Mouse (Mus musculus) monocyte, adult 5-6 weeks (primary cell): ENCODE results near the gene Cfap43. TPM values are rescaled to one million over a fixed set of nuclear protein-coding genes. Genes with fewer than 3 reads are reported as not detected.

Experiments used
- ATAC-seq: fragments of 153-309, 156-312 bp; replicated peaks from 2 replicates; pipeline ENCODE4 v1.8.0; 2017; ENCODE audit warnings: mild to moderate bottlenecking; ENCODE audit not compliant: low TSS enrichment, insufficient number of reproducible peaks, severe bottlenecking, poor library complexity, low FRiP score
- total RNA-seq: library from RNA; stranded (forward); fragments of 200-1000, 200-491, 200-594 nt; gene quantifications from 3 replicates; pipeline ENCODE4 v1.2.3, GENCODE M21; 2017

Gene Cfap43
- total RNA-seq, 1 experiment from 2014 or later: 0.19 TPM

DNA sequence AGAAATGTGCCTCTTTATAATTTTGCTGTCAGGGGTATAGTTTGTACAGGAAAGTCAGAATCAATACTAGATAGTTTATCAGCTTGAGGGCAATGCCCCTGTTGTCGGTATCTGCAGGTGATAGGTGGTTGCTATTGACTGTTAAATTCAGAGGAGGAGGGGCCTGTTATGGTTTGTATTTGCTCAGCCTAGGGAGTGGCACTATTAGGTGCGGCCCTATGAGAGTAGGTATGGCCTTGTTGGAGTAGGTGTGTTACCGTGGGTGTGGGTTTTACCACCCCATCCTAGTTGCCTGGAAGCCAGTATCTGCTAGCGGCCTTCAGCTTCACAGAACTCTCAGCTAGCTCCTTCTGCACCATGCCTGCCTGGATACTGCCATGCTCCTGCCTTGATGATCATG, 165.2 kb downstream of the Cfap43 start:
- no peak for ATAC-seq

DNA sequence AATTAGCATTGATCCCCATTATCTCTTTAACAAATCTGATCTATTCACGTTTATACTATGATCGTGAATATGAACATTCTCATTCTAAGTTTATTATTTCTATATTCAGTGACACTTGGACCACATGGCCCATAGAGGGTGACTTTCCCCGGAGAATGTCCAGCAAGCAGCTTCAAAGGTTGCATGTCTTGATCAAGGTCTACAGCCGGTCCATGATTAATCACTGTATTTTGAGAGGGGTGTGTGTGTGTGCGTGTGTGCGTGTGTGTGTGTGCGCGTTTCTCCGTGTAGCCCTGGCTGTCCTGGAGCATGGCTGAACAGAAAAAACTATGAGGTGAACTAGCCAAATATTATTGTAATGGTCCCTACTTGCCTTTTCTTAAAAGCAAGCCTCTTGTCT, 166.6 kb downstream of the Cfap43 start:
- ATAC-seq: no peak

DNA sequence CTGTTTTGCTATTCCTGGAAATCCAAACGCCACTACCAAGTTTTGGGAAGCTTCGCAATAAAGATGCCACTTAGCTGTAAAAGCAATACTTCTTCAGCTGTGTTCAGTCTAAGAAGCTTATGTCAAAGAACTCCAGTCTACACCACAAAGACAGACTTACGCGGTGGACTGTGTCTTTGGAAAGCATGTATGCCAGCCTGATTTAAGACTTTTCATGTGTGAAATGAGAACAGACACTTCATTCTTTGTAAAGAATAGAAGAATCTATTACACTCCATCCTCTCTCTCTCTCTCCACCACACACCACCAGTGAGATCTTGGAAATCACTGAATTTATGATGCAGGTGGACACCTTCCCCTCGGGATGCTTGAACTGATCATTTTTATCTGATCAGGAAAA, 168.7 kb downstream of the Cfap43 start:
- ATAC-seq: no peak

DNA sequence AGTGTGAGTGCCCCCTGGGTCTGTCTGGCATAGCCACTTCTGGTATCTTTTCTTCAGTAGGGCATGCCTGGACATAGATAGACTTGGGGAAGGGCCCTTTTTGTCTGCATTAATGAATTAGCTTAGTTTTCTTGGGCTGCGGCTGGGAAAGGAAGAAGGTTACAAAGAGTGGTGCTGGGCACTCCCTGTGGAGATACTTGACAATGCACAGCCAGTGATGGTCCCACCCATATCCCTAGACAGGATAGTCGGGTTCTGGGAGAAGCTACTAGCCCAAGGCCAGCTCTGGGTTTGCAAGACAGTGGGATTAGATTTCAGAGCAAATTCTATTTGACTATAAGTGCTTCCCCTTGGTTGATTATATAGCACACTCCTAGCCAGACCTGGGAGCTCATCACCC, 170.1 kb downstream of the Cfap43 start:
- no peak for ATAC-seq

DNA sequence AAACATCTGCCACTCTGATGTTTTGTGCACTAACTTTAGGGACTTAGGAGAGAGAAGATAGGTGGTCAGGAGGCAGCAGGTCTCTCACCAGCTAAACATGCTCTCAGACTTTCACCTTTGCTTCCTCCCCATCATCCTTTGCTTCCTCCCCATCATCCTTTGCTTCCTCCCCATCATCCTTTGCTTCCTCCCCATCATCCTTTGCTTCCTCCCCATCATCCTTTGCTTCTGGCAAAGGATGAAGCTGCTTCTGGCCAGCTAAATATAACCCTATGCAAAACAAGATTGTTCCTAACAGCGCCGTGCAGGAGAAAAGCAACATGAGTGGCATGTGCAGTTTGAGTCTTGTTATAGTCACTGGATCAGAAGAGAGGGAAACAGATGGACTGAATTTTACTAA, 172.0 kb downstream of the Cfap43 start:
- no peak for ATAC-seq

DNA sequence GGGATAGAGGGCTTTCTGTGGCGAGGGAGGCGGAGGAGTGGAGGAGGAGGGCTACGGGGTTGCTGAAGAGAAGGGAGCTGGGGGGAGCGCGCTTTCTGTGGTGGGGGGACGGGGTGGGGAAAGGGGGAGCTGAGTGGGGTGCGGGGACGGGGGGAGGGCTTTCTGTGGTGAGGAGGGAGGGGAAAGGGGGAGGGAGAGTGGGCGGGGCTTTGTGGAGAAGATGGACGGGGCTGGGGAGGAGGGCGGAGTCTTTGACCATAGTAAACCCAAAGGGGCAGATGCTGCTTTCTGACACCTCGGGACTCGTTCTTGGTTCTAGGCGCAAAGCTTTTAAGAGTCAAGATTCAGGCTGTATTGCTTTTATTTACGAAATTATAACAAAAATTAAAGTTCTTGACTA, 187.2 kb downstream of the Cfap43 start:
- ATAC-seq: peak; percentile 18; the same call in 1 of the 2 replicates

DNA sequence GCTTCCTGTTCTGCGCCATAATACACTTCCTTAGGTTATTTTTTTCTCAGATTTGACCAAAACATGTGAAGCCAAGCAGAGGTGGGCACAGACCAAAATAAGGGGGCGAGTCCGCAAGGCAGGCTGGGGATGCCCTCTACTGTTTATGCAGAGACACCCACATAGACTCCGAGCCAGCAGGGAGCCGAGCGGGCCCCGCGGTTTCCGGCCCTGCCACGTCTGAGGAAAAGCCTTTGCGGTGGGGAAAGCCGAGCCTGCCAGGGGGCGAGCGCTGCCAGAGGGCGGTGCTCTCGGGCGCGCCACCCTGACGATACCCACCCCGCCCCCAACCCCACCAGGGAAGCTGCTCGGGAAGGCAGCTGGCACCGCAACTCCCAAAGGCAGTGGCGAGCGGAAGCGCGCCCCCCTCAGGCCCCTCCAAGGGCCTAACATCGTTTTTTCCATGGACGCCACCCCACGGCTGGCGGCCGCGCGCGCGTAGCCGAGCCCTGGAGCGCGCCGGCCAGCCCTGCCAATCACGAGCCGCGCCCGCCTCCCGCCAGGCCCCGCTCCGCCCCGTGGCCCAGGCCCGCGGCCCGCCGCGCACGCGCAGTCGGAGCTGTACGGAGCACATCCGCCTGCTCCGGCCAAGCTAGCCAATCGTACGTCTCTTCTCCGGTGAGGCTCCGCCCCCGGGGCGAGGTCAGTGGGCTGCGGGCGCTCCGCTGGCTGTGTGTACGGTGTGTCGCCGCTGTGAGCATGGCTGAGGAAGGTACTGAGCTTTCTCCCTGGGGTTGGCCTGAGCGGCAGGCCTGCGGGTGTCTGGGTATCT, 187.8 kb downstream of the Cfap43 start, which contains the start of gene Sfr1:
TSS of gene Sfr1 (plus strand) at position 612 of the 811 bp plus-strand sequence.
- ATAC-seq: peak; percentile 89

DNA sequence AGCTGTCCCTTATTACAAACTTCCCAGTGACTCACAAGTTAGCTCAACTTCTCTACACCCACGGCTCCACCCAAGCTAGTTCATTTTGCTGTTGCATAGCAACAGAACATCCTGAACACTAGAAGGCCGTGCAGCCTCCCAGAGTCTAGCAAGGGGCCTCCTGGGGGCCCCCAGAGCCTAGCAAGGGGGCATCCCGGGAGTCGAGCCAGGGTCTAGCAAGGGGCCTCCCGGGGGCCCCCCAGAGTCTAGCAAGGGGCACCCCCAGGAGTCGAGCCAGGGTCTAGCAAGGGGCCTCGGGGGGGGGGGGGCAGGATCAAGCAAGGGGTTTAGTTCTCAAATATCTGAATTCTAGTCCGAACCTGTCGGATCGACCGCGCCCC, 188.4 kb downstream of the Cfap43 start:
- peak; percentile 61 for ATAC-seq

DNA sequence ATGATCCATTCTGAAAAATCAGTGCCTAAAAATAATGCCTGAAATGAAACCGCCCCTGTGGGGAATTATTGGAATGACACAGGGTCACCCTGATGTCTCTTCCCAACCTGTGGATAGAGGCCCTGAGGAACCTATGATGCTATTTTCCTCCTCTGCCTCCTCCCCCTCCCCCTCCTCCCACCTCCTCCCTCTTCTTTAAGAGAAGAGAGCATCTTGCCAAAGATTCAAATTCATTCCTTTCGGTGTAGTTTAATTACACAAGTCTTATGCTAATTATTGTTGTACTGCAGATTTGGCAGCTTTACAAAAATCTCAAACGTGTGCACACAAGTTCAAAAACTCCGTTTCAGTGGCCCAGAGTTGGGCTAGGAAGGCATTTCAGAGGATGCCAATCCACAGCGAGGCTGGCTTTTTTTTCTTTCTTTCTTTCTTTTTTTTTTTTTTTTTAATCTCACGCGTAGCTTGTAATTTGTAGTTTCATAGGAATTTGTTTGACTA, 193.4 kb downstream of the Cfap43 start:
- no peak for ATAC-seq

DNA sequence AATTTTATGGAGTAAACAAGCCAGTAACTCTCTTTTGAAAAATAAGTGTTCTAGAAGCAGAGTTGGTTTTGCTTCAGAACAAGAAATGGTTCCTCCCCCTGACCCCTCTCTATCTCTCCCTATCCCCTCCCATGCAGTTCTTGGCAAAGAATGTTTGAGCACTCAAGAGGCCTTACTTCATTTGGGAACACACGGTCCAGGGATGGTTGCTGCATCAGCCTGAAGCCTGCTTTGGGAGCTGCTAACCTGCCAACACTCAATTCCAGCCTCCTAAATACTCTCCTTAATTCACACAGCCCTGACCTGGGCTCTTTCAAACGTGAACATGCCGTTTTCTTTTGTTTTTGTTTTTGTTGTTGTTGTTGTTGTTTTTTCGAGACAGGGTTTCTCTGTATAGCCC, 194.2 kb downstream of the Cfap43 start:
- ATAC-seq: no peak

DNA sequence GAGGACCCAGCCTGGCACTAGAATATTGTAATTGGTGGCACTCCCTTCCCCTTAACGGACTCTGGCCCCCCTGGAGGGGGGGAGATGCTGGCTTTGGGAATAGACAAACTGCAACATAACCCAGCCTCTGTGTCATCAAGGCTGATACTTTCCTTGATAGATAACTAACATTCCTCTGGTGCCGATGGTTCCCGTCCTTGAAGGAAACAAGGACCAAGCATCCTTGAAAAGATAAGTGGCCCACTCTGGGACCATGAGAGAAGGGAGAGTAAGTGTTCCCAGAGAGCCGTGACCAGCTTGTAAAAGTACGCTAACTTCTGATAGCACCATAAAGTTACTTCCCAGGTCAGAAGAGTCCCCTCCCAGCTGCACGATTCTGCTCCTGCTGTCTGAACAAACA, 196.6 kb downstream of the Cfap43 start:
- no peak for ATAC-seq

DNA sequence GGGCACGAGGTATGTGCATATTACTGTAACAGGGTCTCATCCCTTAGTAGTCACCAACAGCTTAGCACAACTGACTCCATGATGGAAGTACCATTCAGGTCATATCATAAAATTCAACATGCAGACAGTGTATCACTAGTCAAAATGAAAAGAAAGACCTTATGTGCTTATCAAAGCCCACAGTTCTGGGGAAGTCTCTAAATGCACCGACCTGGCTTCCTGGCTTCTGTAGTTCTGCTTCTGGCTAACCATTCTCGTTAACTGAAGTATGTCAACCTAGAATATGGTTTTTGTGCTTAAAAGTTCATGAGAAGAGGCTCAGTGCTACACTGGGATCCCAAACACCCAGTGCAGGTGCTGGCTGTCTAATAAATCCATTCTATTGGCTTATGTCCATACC, 199.9 kb downstream of the Cfap43 start:
- ATAC-seq: no peak

DNA sequence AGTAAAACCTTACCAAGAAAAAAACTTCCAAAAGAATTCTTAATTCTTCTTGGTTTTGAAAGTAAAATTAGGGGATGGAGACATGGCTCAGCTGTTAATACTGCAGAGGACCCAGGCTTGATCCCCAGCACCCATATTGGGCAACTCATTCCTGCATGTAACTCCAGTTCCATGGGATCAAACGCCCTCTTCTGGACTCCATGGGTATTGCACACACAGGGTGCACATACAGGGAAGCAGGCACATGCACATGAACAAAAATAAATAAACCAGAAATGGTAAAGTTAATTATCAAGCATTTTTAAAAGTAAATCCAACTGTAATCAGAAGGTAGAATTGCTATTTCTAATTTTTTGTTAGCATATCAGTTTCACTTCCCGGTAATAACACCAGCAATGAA, 202.9 kb downstream of the Cfap43 start:
- no peak for ATAC-seq

DNA sequence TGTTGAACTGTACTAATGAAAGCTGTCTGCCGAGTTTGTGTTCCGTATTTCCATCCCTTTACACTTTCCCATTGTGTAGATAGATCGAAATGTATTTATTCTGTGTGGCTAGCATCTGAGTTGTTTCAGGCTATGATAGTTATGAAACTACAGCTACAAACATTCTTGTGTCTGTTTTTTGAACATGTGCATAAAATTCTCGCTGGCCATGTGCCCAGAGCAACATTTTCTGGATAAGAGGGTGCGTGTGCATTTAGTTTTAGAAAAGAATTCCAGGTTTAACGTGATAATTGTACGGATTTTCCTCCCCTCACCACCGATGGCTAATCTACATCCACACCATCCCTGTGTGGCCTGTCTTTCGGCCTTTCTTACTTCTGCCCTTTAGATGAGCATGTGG, 205.6 kb downstream of the Cfap43 start:
- no peak for ATAC-seq

DNA sequence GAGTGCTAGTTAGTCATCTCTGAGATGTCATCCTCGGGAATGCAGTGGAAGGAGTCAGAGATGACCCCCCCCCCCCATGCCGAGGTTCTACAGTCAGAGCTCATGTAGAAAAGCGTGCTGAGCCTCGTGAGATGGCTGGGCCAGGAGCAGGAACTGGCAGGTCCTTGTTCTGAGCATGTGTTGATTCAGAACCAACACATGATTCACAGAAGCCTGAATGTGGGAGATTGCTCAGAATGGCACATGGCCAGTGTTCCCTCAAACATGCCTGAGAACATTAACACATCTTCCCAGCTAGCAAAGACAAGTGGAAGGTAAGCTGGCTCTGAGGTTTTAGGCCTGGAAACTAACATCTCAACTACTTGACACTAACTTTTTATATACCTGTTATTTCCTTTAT, 208.7 kb downstream of the Cfap43 start:
- no peak for ATAC-seq

DNA sequence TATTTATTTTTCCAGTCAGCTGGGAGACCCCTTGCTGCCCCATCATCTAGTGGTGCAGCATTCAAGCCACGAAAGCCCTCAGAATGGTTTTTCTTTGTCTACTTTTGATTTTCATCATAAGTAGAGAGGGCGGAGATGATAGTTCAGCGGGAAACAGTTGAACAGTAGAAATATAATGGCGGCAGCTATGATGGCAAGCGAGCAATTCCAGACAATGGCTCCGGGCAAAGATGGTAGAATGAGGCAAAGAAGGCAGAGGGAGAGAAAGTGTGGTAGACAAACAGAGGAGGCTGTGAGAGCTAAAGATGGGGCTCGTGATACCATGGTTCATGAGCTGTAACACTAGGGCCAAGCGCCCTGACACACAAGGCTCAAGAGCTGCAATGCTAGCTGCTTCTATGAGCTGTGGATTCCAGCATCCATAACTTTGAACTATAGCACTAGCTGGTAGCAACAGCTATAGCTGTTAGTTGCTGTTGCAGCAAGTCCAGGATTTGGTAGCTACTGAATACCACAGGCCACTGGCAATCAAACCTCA, 213.2 kb downstream of the Cfap43 start:
- ATAC-seq: no peak

DNA sequence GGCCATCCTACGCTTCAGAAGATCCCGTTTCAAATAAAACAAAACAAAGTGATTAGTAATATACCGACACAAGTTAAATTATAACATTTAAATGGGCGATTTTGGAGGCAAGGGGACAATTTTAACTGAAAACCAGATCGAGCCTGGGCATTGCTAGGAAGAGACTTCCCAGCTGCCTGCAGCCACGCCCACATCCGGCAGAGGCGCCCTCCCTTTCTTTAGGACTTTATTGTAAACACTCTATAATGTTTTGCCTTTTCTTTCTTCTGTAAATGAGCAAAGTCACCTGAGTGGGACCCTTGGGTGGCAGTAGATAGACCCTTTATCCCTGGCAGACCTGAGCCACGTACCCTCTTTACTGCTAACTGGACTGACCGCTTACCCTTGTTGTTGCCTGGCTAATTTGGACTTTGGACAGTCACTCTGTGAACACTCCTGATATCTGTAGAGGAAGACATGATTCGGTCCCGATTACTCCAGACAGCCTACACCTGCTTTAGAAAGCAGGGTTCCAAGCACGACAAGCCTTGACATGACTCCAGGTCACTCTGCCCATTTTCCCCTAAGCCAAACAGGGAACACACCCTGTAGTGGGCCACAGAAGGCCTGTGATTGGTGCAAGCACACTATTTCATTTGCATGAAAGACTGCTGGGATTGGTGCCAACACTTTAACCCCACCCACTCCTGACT, 213.9 kb downstream of the Cfap43 start:
- no peak for ATAC-seq

DNA sequence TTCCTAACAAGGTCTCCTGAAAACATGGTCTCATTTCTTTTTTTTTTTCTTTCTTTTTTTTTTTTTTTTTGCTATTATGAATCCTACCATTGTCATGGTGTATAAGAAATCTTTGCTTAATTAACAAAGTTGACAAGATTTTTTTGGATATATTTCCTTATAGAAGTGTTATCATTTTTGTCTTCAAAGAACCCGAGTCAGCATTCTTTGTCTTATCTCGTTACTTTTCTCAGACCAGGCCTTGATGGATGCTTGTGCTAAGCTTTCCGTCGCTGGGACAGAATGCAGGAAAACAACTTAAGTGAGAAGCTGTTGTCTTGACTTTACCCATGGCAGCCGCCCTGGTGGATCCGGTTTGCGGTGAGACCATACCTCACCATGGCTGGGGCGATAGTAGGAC, 218.6 kb downstream of the Cfap43 start:
- no peak for ATAC-seq

DNA sequence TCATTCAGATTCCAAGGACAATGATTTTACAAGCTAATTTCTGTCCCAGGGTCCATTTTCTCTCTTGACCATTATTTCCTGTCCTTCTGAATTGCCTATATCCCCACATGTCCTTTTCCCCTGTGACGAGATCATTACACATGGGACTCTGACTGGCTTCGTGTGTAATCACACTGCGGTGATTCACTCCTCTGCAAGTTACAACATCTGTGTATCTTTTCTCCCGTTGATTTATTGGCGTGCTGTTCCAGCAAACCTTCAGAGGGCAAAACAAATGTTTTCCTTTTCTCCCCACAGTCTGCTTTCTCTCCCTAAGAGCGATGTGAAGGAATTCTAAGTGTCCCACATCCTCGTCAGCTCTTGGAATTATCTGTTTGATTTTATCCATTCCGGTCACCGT, 219.3 kb downstream of the Cfap43 start:
- ATAC-seq: no peak

DNA sequence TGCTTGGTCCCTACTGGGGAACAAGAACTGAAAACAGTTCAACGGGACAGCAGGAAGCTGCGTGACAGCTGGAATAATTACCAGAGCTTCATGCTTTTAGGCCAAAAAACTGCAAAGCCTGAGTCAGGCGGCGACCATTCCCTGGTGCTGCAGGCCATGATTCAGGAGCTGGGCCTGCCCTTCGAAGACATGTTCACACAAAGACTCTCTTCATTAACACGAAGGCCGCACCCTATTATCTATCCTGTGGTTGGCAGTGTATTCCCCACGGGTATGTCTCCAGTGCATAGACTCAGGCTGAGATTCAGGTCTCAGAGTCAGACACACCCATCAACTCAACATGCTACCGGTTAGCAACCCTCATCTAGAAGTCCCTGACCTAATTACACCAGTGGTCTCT, 220.8 kb downstream of the Cfap43 start:
- ATAC-seq: no peak
